Mouse (Mus musculus) embryonic facial prominence, embryonic 13.5 days (tissue): ENCODE results near the gene Akt3. TPM values are rescaled to one million over a fixed set of nuclear protein-coding genes. Genes with fewer than 3 reads are reported as not detected.

Source experiments
- ATAC-seq: fragments of 200-750 bp; cut with Nextera tagmentation; 2 replicates; pipeline ENCODE4 v1.8.0; 2017; ENCODE audit warnings: low read depth; ENCODE audit not compliant: insufficient number of reproducible peaks, insufficient read depth, low FRiP score, low TSS enrichment
- H3K27ac ChIP-seq: fragments of 300-500 bp; sonication (generic); 2 replicates; pipeline ENCODE4 v1.5.1; 2015; ENCODE audit warnings: moderate library complexity, mild to moderate bottlenecking, inconsistent platforms
- H3K27me3 ChIP-seq: fragments of 300-500 bp; sonication (generic); 2 replicates; pipeline ENCODE4 v1.6.1; 2015; ENCODE audit warnings: mild to moderate bottlenecking, inconsistent platforms
- H3K36me3 ChIP-seq: fragments of 300-500 bp; sonication (generic); 2 replicates; pipeline ENCODE4 v1.6.1; 2015; ENCODE audit warnings: mild to moderate bottlenecking, inconsistent platforms
- H3K4me1 ChIP-seq: fragments of 300-500 bp; sonication (generic); 2 replicates; pipeline ENCODE4 v1.6.1; 2015; ENCODE audit warnings: inconsistent platforms
- H3K4me2 ChIP-seq: fragments of 300-500 bp; sonication (generic); 2 replicates; pipeline ENCODE4 v1.6.1; 2015; ENCODE audit warnings: moderate library complexity, mild to moderate bottlenecking, inconsistent platforms
- H3K4me3 ChIP-seq: fragments of 300-500 bp; sonication (generic); 2 replicates; pipeline ENCODE4 v1.5.1; 2015; ENCODE audit warnings: mild to moderate bottlenecking, inconsistent platforms
- H3K9ac ChIP-seq: fragments of 300-500 bp; sonication (generic); 2 replicates; pipeline ENCODE4 v1.6.1; 2015; ENCODE audit warnings: mild to moderate bottlenecking, inconsistent platforms
- H3K9me3 ChIP-seq: fragments of 300-500 bp; sonication (generic); 2 replicates; pipeline ENCODE4 v1.6.1; 2016; ENCODE audit warnings: inconsistent platforms
- WGBS: fragments of 180-500 bp; shearing (Covaris S2); methylation state at CpG from one replicate; pipeline ENCODE4 v1.1.7; 2015; ENCODE audit warnings: mixed read lengths; 5-methylcytosine and 5-hydroxymethylcytosine counted together
- polyA plus RNA-seq: library from polyadenylated mRNA; unstranded; fragments of >200 nt; fragmentation: Nextera tagmentation; extraction: Ambion mirVana; gene quantifications from 2 replicates; pipeline ENCODE4 v1.2.1, GENCODE M21; 2015

Akt3 gene
- polyA plus RNA-seq, 1 experiment from 2014 or later: 6.5 TPM

GRCm38 (mm10) chr1:177188708-177189107 is 69.3 kb downstream of the Akt3 start:
- no peak for ATAC-seq
- Histone ChIP-seq H3K27ac (no peak overlapping the region), H3K9me3 (no peaks in the 10 kb centered on the region), H3K27me3 (no peaks in the 10 kb centered on the region), H3K36me3 (no peaks in the 10 kb centered on the region), H3K4me2 (no peak overlapping the region), H3K4me1 (no peaks in the 10 kb centered on the region), H3K9ac (no peak overlapping the region), H3K4me3 (no peak overlapping the region)
- 30% methylated on average over 3 of the region's 3 CpGs for whole genome bisulfite sequencing

- Histone ChIP-seq H3K4me3 (no peak overlapping the region), H3K9ac (no peak overlapping the region), H3K27me3 (no peaks in the 10 kb centered on the region), H3K4me2 (no peak overlapping the region), H3K4me1 (no peaks in the 10 kb centered on the region), H3K36me3 (no peaks in the 10 kb centered on the region), H3K9me3 (no peaks in the 10 kb centered on the region), H3K27ac (no peak overlapping the region)
- 70% methylated on average over 2 of the region's 2 CpGs for WGBS
- no peak for ATAC-seq
Observed at GRCm38 (mm10) chr1:177186751-177187150, 71.3 kb downstream of the Akt3 start.

GRCm38 (mm10) chr1:177179635-177180034 is 78.4 kb downstream of the Akt3 start:
- Histone ChIP-seq H3K4me1 (no peaks in the 10 kb centered on the region), H3K9me3 (no peaks in the 10 kb centered on the region), H3K9ac (no peak overlapping the region), H3K27me3 (no peaks in the 10 kb centered on the region), H3K4me3 (no peak overlapping the region), H3K4me2 (no peak overlapping the region), H3K36me3 (no peaks in the 10 kb centered on the region), H3K27ac (no peak overlapping the region)
- ATAC-seq: no peak
- 83% methylated on average over 2 of the region's 2 CpGs for WGBS

DNA sequence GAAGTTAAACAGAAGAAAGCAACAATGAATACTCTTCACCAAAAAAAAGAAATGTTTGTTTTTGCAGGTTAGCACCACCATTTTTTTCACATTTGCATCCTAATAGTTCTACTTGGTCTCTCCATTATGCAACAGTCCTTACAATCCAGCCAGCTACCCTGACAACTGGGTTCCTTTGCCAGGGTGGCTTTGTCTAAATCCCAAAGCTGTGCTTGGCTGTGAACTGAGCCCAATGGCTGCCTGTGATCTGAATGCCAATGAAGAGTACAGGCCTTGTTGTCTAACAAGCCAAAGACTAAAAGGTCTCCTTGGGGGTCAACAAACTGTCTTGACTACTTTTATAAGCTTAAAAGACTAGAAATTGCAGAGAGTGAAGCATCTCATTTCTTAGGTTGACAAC is 82.6 kb downstream of the Akt3 start:
- H3K9ac ChIP-seq: no peak overlapping the region
- no peak overlapping the region for H3K4me3 ChIP-seq
- no peak for ATAC-seq
- H3K9me3 ChIP-seq: no peaks in the 10 kb centered on the region
- no peaks in the 10 kb centered on the region for H3K27me3 ChIP-seq
- no peak overlapping the region for H3K27ac ChIP-seq
- no peak overlapping the region for H3K4me2 ChIP-seq
- no peaks in the 10 kb centered on the region for H3K36me3 ChIP-seq
- no peaks in the 10 kb centered on the region for H3K4me1 ChIP-seq

DNA sequence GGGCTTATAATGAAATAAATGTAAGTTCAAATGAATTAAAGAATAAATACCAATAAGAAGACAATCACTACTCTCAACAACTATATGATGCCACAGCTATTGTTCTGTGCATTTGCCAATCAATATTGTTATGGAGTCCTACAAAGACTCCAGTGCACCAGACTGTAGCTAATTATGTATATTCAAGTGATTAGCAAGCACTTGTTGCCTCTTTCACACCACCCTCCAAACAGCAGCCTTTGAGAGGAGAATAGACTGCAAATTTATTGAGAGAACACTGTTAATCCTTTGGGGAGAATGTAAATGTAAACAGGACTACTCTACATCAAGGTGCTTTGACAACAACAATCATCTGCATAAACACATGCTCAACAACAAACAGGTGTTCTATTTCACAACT is 86.7 kb downstream of the Akt3 start:
- no peak overlapping the region for H3K9ac ChIP-seq
- H3K36me3 ChIP-seq: no peaks in the 10 kb centered on the region
- H3K4me1 ChIP-seq: no peaks in the 10 kb centered on the region
- no peak overlapping the region for H3K27ac ChIP-seq
- H3K9me3 ChIP-seq: no peaks in the 10 kb centered on the region
- H3K27me3 ChIP-seq: no peaks in the 10 kb centered on the region
- H3K4me2 ChIP-seq: no peak overlapping the region
- ATAC-seq: no peak
- no peak overlapping the region for H3K4me3 ChIP-seq

- H3K4me2 ChIP-seq: no peak overlapping the region
- H3K4me3 ChIP-seq: no peak overlapping the region
- H3K27me3 ChIP-seq: no peaks in the 10 kb centered on the region
- no peak overlapping the region for H3K27ac ChIP-seq
- H3K9ac ChIP-seq: no peak overlapping the region
- H3K36me3 ChIP-seq: no peaks in the 10 kb centered on the region
- ATAC-seq: no peak
- WGBS: 49% methylated on average over 2 of the region's 2 CpGs
- H3K9me3 ChIP-seq: no peaks in the 10 kb centered on the region
- no peaks in the 10 kb centered on the region for H3K4me1 ChIP-seq
Observed at GRCm38 (mm10) chr1:177165789-177166188, 92.2 kb downstream of the Akt3 start.

- no peaks in the 10 kb centered on the region for H3K9me3 ChIP-seq
- WGBS: 88% methylated on average over 2 of the region's 2 CpGs
- no peak for ATAC-seq
Observed at GRCm38 (mm10) chr1:177165336-177165735, 92.7 kb downstream of the Akt3 start.

DNA sequence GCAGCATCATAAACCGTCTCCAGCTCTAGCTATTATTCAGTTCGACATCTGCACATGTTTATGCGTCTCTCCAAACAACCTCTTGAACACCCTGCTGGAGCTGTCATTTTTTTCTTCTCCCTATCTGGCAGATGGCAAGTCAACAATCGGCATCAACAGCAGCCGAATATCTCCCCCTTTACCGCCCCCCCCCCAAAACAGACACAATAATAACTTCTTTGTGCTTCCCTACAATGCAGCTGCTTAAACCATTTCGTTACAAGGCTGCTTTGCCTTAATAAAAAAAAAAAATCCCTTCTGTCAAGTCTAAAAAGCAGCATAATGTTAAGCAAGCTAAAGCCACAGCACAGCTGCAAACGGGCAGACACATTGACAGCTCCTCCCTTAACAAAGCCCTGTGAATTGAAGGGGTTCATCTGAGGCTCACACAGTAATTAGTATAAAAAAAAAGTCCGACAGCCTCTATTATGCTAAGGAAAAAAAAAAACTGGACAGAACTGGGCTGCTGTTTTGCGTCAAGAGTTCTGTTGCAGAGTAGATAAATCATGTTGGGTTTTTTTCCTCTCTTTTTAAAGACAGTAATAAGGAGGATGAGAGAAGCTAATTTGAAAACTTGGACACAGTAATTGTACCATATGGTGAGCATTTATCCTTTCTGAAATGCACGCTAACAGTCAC is 107.5 kb downstream of the Akt3 start:
- Histone ChIP-seq H3K36me3 (no peaks in the 10 kb centered on the region), H3K4me1 (peaks cover 7% of the 10 kb centered on the region), H3K4me2 (peak overlapping the region; percentile 44), H3K9me3 (no peaks in the 10 kb centered on the region), H3K27me3 (no peaks in the 10 kb centered on the region), H3K9ac (no peak overlapping the region), H3K4me3 (no peak overlapping the region), H3K27ac (peak overlapping the region; percentile 33; the same call in 1 of the 2 replicates)
- ATAC-seq: no peak
- 12% methylated on average over 11 of the region's 11 CpGs for WGBS

More at GRCm38 (mm10) chr1:177165336-177165735, 92.7 kb downstream of the Akt3 start:
- H3K36me3 ChIP-seq: no peaks in the 10 kb centered on the region
- H3K27ac ChIP-seq: no peak overlapping the region
- H3K27me3 ChIP-seq: no peaks in the 10 kb centered on the region
- H3K9ac ChIP-seq: no peak overlapping the region
- no peaks in the 10 kb centered on the region for H3K4me1 ChIP-seq
- H3K4me2 ChIP-seq: no peak overlapping the region
- H3K4me3 ChIP-seq: no peak overlapping the region

GRCm38 (mm10) chr1:177148746-177149145 is 109.3 kb downstream of the Akt3 start:
- Histone ChIP-seq H3K4me1 (peaks cover 7% of the 10 kb centered on the region), H3K4me3 (no peak overlapping the region), H3K9me3 (no peaks in the 10 kb centered on the region), H3K36me3 (no peaks in the 10 kb centered on the region), H3K9ac (no peak overlapping the region), H3K27ac (no peak overlapping the region), H3K27me3 (no peaks in the 10 kb centered on the region), H3K4me2 (no peak overlapping the region)
- WGBS: 61% methylated on average over 2 of the region's 2 CpGs
- no peak for ATAC-seq

DNA sequence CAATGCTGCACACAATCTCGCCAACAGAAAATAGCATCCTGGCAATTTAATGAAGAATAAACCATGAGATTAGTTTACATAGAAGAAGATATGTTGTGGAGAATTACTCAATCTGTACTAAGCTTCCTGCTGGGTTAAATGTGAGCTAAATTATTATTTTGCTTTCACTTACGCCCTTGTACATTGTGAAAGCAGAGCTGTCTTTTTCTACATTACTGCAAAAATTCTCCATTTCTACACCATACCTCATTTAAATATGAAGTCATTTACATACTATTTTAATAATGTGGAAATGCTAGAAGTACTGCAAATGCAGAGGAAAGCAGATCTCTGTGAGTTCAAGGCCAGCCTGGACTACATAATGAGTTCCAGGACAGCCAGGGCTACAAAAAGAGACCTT is 116.5 kb downstream of the Akt3 start:
- no peak overlapping the region for H3K4me2 ChIP-seq
- no peaks in the 10 kb centered on the region for H3K4me1 ChIP-seq
- no peaks in the 10 kb centered on the region for H3K27me3 ChIP-seq
- H3K36me3 ChIP-seq: no peaks in the 10 kb centered on the region
- H3K9me3 ChIP-seq: no peaks in the 10 kb centered on the region
- ATAC-seq: no peak
- no peak overlapping the region for H3K4me3 ChIP-seq
- no peak overlapping the region for H3K27ac ChIP-seq
- 88% methylated on average over 2 of the region's 2 CpGs for WGBS
- no peak overlapping the region for H3K9ac ChIP-seq

- no peak overlapping the region for H3K4me3 ChIP-seq
- H3K4me1 ChIP-seq: no peaks in the 10 kb centered on the region
- H3K27ac ChIP-seq: no peak overlapping the region
- no peaks in the 10 kb centered on the region for H3K27me3 ChIP-seq
- H3K36me3 ChIP-seq: no peaks in the 10 kb centered on the region
- no peaks in the 10 kb centered on the region for H3K9me3 ChIP-seq
- H3K4me2 ChIP-seq: no peak overlapping the region
- no peak for ATAC-seq
- 84% methylated on average over 6 of the region's 6 CpGs for WGBS
- H3K9ac ChIP-seq: no peak overlapping the region
Observed at GRCm38 (mm10) chr1:177139652-177140051, 118.4 kb downstream of the Akt3 start.

DNA sequence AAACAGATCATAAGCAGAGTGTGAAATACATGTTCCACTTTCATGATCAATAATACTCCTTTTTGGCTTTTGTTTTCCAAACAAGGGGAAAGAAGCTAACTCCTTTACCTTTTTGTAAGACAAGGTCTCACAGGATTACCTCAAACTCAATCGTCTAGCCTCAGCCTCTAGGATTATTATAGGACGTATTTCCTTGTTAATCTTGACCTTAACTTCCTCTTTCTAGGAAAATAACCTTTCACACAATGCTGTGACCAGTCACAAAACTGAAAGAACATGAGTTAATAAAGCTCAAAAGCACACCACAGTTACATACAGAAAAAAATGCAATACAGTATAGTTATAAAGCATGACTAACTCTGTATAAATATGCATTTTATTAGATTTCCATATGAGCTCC is 126.5 kb downstream of the Akt3 start:
- 73% methylated on average over 2 of the region's 2 CpGs for WGBS
- ATAC-seq: no peak
- no peak overlapping the region for H3K4me2 ChIP-seq
- H3K4me3 ChIP-seq: no peak overlapping the region
- no peaks in the 10 kb centered on the region for H3K9me3 ChIP-seq
- H3K27ac ChIP-seq: no peak overlapping the region
- H3K4me1 ChIP-seq: 0 out of 2 replicates have a peak, but pooled peaks cover 2% of the 10 kb centered on the region
- no peak overlapping the region for H3K9ac ChIP-seq
- no peaks in the 10 kb centered on the region for H3K36me3 ChIP-seq
- H3K27me3 ChIP-seq: no peaks in the 10 kb centered on the region
